ENCODE assay signal across 8 mouse cellular contexts in genomic region chr3:121261939-121262520, GRCm38 (mm10). TPM values are rescaled to one million over a fixed set of nuclear protein-coding genes. Genes with fewer than 3 reads are reported as not detected.
DNase-seq lines count a peak whose midpoint lies in the region; ATAC-seq and TF ChIP-seq lines count a peak whose summit lies in the region.

No protein-coding gene starts in this region.

- peak overlapping the region; percentile 87 for H3K4me3 ChIP-seq in liver, adult 2 months (ENCODE audit: insufficient read depth, low read depth, low read length)
- peak overlapping the region; percentile 65 for H3K4me3 ChIP-seq in embryonic facial prominence, embryonic 13.5 days
- peak overlapping the region; percentile 67 for H3K4me3 ChIP-seq in intestine, embryonic 15.5 days (replicated peaks)
- peak overlapping the region; percentile 68 for H3K4me3 ChIP-seq in neural tube, embryonic 15.5 days (replicated peaks)

- no peaks in the 10 kb centered on the region for H3K9me3 ChIP-seq in embryonic facial prominence, embryonic 13.5 days
- H3K9me3 ChIP-seq in intestine, embryonic 15.5 days, result no peaks in the 10 kb centered on the region
- no peaks in the 10 kb centered on the region for H3K9me3 ChIP-seq in neural tube, embryonic 15.5 days (replicated peaks)

- no peaks in the 10 kb centered on the region for H3K36me3 ChIP-seq in liver, adult 2 months (ENCODE audit: control insufficient read depth, insufficient read depth, low read length)
- H3K36me3 ChIP-seq in embryonic facial prominence, embryonic 13.5 days, result no peaks in the 10 kb centered on the region
- no peaks in the 10 kb centered on the region for H3K36me3 ChIP-seq in intestine, embryonic 15.5 days
- H3K36me3 ChIP-seq in neural tube, embryonic 15.5 days, result no peaks in the 10 kb centered on the region

- DNase-seq in liver, adult 2 months (ENCODE audit: extremely low read depth, low read depth, low spot score), result no peak
- DNase-seq in liver, result no peak
- no peak for DNase-seq in layer of hippocampus, postnatal 36 days
- DNase-seq in thymus, postnatal 10 days (ENCODE audit: low spot score in 2 of 2), result no peak
- DNase-seq in adrenal gland, adult (ENCODE audit: inconsistent age in 2 of 2, low spot score in 1 of 2), result no peak

- 3% methylated on average over 21 of the region's 21 CpGs for WGBS in liver, adult 2 months
- 10% methylated on average over 21 of the region's 21 CpGs for WGBS in embryonic facial prominence, embryonic 13.5 days
- WGBS in intestine, embryonic 15.5 days, result 13% methylated on average over 21 of the region's 21 CpGs
- 10% methylated on average over 21 of the region's 21 CpGs for WGBS in neural tube, embryonic 15.5 days

- no peak for TF ChIP-seq CTCF in liver, adult 2 months (IDR thresholded peaks at IDR 0.05; ENCODE audit: low read depth, low read length)

- peaks cover 23% of the 10 kb centered on the region for H3K4me1 ChIP-seq in liver, adult 2 months (ENCODE audit: control insufficient read depth, insufficient read depth, low read length)
- peaks cover 10% of the 10 kb centered on the region; the same call in 1 of the 2 replicates for H3K4me1 ChIP-seq in embryonic facial prominence, embryonic 13.5 days
- peaks cover 12% of the 10 kb centered on the region for H3K4me1 ChIP-seq in intestine, embryonic 15.5 days (replicated peaks)
- peaks cover 16% of the 10 kb centered on the region for H3K4me1 ChIP-seq in neural tube, embryonic 15.5 days

- H3K27ac ChIP-seq in liver, adult 2 months (replicated peaks; ENCODE audit: insufficient read depth, low read depth, low read length), result peak overlapping the region; percentile 100
- H3K27ac ChIP-seq in embryonic facial prominence, embryonic 13.5 days, result no peak overlapping the region
- H3K27ac ChIP-seq in intestine, embryonic 15.5 days, result 0 out of 2 replicates have a peak overlapping the region, but pooled peaks have one; percentile 9
- peak overlapping the region; percentile 63; the same call in 1 of the 2 replicates for H3K27ac ChIP-seq in neural tube, embryonic 15.5 days (replicated peaks)

- H3K79me2 ChIP-seq in liver, adult 2 months (ENCODE audit: control insufficient read depth, insufficient read depth, low read length), result peaks cover 15% of the 10 kb centered on the region

- no peak for ATAC-seq in embryonic facial prominence, embryonic 13.5 days (ENCODE audit: insufficient number of reproducible peaks, insufficient read depth, low FRiP score, low TSS enrichment, low read depth)
- no peak for ATAC-seq in intestine, embryonic 15.5 days
- peak; percentile 1; the same call in 1 of the 2 replicates for ATAC-seq in neural tube, embryonic 15.5 days (ENCODE audit: low FRiP score)

- TF ChIP-seq POLR2A in liver, adult 2 months (IDR thresholded peaks at IDR 0.05; ENCODE audit: extremely low read depth, insufficient read depth, low read length), result no peak

- H3K9ac ChIP-seq in liver, adult 2 months (ENCODE audit: low read depth, low read length), result peak overlapping the region; percentile 100
- peak overlapping the region; percentile 75 for H3K9ac ChIP-seq in embryonic facial prominence, embryonic 13.5 days
- peak overlapping the region; percentile 62 for H3K9ac ChIP-seq in intestine, embryonic 15.5 days
- H3K9ac ChIP-seq in neural tube, embryonic 15.5 days (replicated peaks), result peak overlapping the region; percentile 80

- peak overlapping the region; percentile 98 for H3K4me2 ChIP-seq in embryonic facial prominence, embryonic 13.5 days
- peak overlapping the region; percentile 99 for H3K4me2 ChIP-seq in intestine, embryonic 15.5 days (replicated peaks)
- peak overlapping the region; percentile 83 for H3K4me2 ChIP-seq in neural tube, embryonic 15.5 days

- H3K27me3 ChIP-seq in liver, adult 2 months (ENCODE audit: control insufficient read depth, insufficient read depth, low read length), result no peaks in the 10 kb centered on the region
- H3K27me3 ChIP-seq in embryonic facial prominence, embryonic 13.5 days, result peaks cover 65% of the 10 kb centered on the region
- H3K27me3 ChIP-seq in intestine, embryonic 15.5 days (replicated peaks), result peaks cover 22% of the 10 kb centered on the region
- peaks cover 23% of the 10 kb centered on the region for H3K27me3 ChIP-seq in neural tube, embryonic 15.5 days (replicated peaks)

RNA-seq across cellular contexts. Expression of gene Tmem56, which starts 20.9 kb away (rescaled TPM):
- total RNA-seq in liver, adult 2 months (2014; rRNA removed), result 130 and 150 TPM in 2 replicates
- polyA plus RNA-seq in liver, adult 2 months (2012; rRNA removed), result 24.1 and 27.2 TPM in 2 replicates
- 0.74 and 0.99 TPM in 2 replicates for polyA plus RNA-seq in embryonic facial prominence, embryonic 13.5 days (2015; fragmentation: Nextera tagmentation; extraction: Ambion mirVana)
- polyA plus RNA-seq in intestine, embryonic 15.5 days (2015; fragmentation: Nextera tagmentation; extraction: Ambion mirVana), result 1.2 and 1.6 TPM in 2 replicates
- polyA plus RNA-seq in neural tube, embryonic 15.5 days (2015; fragmentation: Nextera tagmentation; extraction: Ambion mirVana), result 2.5 and 2.6 TPM in 2 replicates
- total RNA-seq in layer of hippocampus, postnatal 36 days (2021), result 10 to 100 TPM; 30.1 to 35.7 TPM

RNA-seq across cellular contexts. Expression of gene Alg14, which starts 29.5 kb away (rescaled TPM):
- 12.6 and 14.3 TPM in 2 replicates for total RNA-seq in liver, adult 2 months (2014; rRNA removed)
- 23.4 and 24.3 TPM in 2 replicates for polyA plus RNA-seq in liver, adult 2 months (2012; rRNA removed)
- 37.0 and 44.5 TPM in 2 replicates for polyA plus RNA-seq in embryonic facial prominence, embryonic 13.5 days (2015; fragmentation: Nextera tagmentation; extraction: Ambion mirVana)
- polyA plus RNA-seq in intestine, embryonic 15.5 days (2015; fragmentation: Nextera tagmentation; extraction: Ambion mirVana), result 41.5 and 48.4 TPM in 2 replicates
- 37.9 and 46.2 TPM in 2 replicates for polyA plus RNA-seq in neural tube, embryonic 15.5 days (2015; fragmentation: Nextera tagmentation; extraction: Ambion mirVana)
- total RNA-seq in layer of hippocampus, postnatal 36 days (2021), result 10 to 100 TPM; 12.2 to 12.7 TPM
